ENCODE assay signal across 20 mouse cellular contexts in the genomic region with DNA sequence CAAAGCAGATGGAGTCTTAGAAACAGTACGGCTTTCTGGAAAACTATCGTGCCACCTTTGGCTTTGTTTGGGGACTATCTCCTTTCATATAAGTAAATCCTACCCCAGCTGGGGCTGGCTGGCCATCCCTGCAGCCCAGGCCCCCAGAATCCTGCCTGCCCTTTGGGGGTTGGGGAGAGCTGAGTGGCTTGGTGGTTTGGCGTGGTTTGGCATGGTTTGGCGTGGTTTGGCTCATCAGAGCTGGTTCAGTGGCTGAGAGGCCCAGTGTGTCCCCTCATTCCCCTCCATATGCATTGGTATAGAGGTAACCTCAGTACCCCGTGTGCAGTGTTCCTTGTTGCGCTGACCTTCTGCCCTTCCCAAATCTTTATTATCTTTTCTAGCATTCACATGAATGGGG. TPM values are rescaled to one million over a fixed set of nuclear protein-coding genes. Genes with fewer than 3 reads are reported as not detected.
DNase-seq lines count a peak whose midpoint lies in the region; ATAC-seq and TF ChIP-seq lines count a peak whose summit lies in the region.
"Had no signal": no experiment of that assay in that cellular context is flagged by ENCODE, and none has a peak within 500 bp of the region (broad histone marks: within the 10 kb centered on the region; RNA-seq: fewer than 3 reads in every experiment).

No protein-coding gene starts in this region.

- TF ChIP-seq POLR2A in kidney, adult 2 months (IDR thresholded peaks at IDR 0.05; ENCODE audit: low read depth, low read length) = no peak
- no peak for TF ChIP-seq POLR2A in embryonic fibroblast, embryonic 13.5 days (IDR thresholded peaks at IDR 0.05; ENCODE audit: low read depth, low read length)

- H3K27me3 ChIP-seq in kidney, adult 2 months (replicated peaks; ENCODE audit: control insufficient read depth, insufficient read depth, low read length) = no peaks in the 10 kb centered on the region
- no peaks in the 10 kb centered on the region for H3K27me3 ChIP-seq in hindbrain, embryonic 14.5 days (ENCODE audit: control insufficient read depth, insufficient read depth, low read length)
- H3K27me3 ChIP-seq: heart, embryonic 13.5 days had no signal

- 83% methylated on average over 6 of the region's 6 CpGs for WGBS in kidney, adult 2 months
- WGBS in hindbrain, embryonic 14.5 days = 83% methylated on average over 6 of the region's 6 CpGs

- no peak overlapping the region for H3K4me3 ChIP-seq in kidney, adult 2 months (ENCODE audit: insufficient read depth, low read depth, low read length)
- H3K4me3 ChIP-seq in embryonic fibroblast, embryonic 13.5 days (ENCODE audit: insufficient read depth, low read length) = no peak overlapping the region
- no peak overlapping the region for H3K4me3 ChIP-seq in hindbrain, embryonic 14.5 days (replicated peaks; ENCODE audit: low read length)
- H3K4me3 ChIP-seq: heart, adult 2 months; heart, embryonic 13.5 days had no signal

- ATAC-seq in hindbrain, embryonic 14.5 days (ENCODE audit: low FRiP score) = no peak
- ATAC-seq: forebrain, embryonic 16.5 days had no signal

- DNase-seq in kidney, adult 2 months = no peak
- no peak for DNase-seq in kidney, postnatal 4 days
- DNase-seq in 3134 (ENCODE audit: extremely low read depth, insufficient read length, low spot score) (peak; percentile 12), NIH3T3 (ENCODE audit: low read depth) (peak; percentile 62)
- DNase-seq in spleen, adult 12 weeks (ENCODE audit: low spot score) = no peak
- no peak for DNase-seq in hindbrain, embryonic 14.5 days (ENCODE audit: low spot score)
- no peak for DNase-seq in T-cell, adult 2 months (ENCODE audit: low spot score)
- DNase-seq: adrenal gland, postnatal 36 days; cerebellum, adult 9-11 months; gastrocnemius, postnatal 14 days; heart, adult 2 months; heart, postnatal 14 days; lung, adult 18-20 months; lung, postnatal 10 days; thymus, adult 2 months; thymus, postnatal 4 days had no signal

- peaks cover 23% of the 10 kb centered on the region for H3K4me1 ChIP-seq in kidney, adult 2 months (ENCODE audit: control insufficient read depth, insufficient read depth, low read length)
- H3K4me1 ChIP-seq in embryonic fibroblast, embryonic 13.5 days (ENCODE audit: control insufficient read depth, insufficient read depth, low read length) = 0 out of 2 replicates have a peak, but pooled peaks cover 3% of the 10 kb centered on the region
- H3K4me1 ChIP-seq in hindbrain, embryonic 14.5 days (replicated peaks; ENCODE audit: control insufficient read depth, insufficient read depth, low read length) = no peaks in the 10 kb centered on the region

- H3K9ac ChIP-seq in hindbrain, embryonic 14.5 days = no peak overlapping the region
- H3K9ac ChIP-seq: heart, embryonic 13.5 days had no signal

- H3K4me2 ChIP-seq in hindbrain, embryonic 14.5 days (replicated peaks) = no peak overlapping the region
- H3K4me2 ChIP-seq: heart, embryonic 13.5 days; midbrain, embryonic 11.5 days had no signal

- H3K9me3 ChIP-seq in hindbrain, embryonic 14.5 days (ENCODE audit: control insufficient read depth, low read length) = no peaks in the 10 kb centered on the region

- no peak for TF ChIP-seq CTCF in kidney, adult 2 months (conservative IDR thresholded peaks at IDR 0.05; ENCODE audit: insufficient read depth, insufficient read length, low read depth, low read length)
- TF ChIP-seq CTCF in embryonic fibroblast, embryonic 13.5 days (IDR thresholded peaks at IDR 0.05; ENCODE audit: borderline replicate concordance, insufficient read depth, low read length) = no peak

- H3K36me3 ChIP-seq in kidney, adult 2 months (ENCODE audit: control insufficient read depth, insufficient read depth, low read length) = no peaks in the 10 kb centered on the region
- H3K36me3 ChIP-seq in hindbrain, embryonic 14.5 days (replicated peaks; ENCODE audit: control insufficient read depth, insufficient read depth) = no peaks in the 10 kb centered on the region

- peak overlapping the region; percentile 10; the same call in 1 of the 2 replicates for H3K27ac ChIP-seq in kidney, adult 2 months (ENCODE audit: insufficient read depth, low read depth, low read length)
- peak overlapping the region; percentile 8; the same call in 1 of the 2 replicates for H3K27ac ChIP-seq in embryonic fibroblast, embryonic 13.5 days (ENCODE audit: insufficient read depth, low read length)
- H3K27ac ChIP-seq in hindbrain, embryonic 14.5 days = no peak overlapping the region
- H3K27ac ChIP-seq: heart, adult 2 months; heart, embryonic 13.5 days had no signal

RNA-seq across cellular contexts. Expression of a gene that starts 58.1 kb away (rescaled TPM):
- polyA plus RNA-seq in kidney, adult 2 months (2012; rRNA removed) = 1,148 and 1,467 TPM in 2 replicates
- polyA plus RNA-seq in embryonic fibroblast, embryonic 13.5 days (2011; ENCODE audit: insufficient read length, low read depth, missing spikeins) = 23.7 and 50.9 TPM in 2 replicates
- polyA plus RNA-seq in hindbrain, embryonic 14.5 days (2014; fragmentation: Nextera tagmentation; extraction: Ambion mirVana) = 3.6 and 6.5 TPM in 2 replicates

Comparison
In these comparisons a context has a peak if more than half of its experiments do, and no peak if none do; other contexts are left out.
1. DNase-seq: peak in 3134 (single experiment) and NIH3T3 (single experiment); none in kidney, adult 2 months (single experiment), kidney, postnatal 4 days (0 of 2), spleen, adult 12 weeks (single experiment), hindbrain, embryonic 14.5 days (single experiment) and T-cell, adult 2 months (single experiment).
2. RNA of a gene that starts 58.1 kb away (polyA plus RNA-seq): 1,148 to 1,467 TPM in kidney, adult 2 months; 23.7 to 50.9 TPM in embryonic fibroblast, embryonic 13.5 days and 3.6 to 6.5 TPM in hindbrain, embryonic 14.5 days; every median in the first group is over 10 times any median in the second.